In genomic region chr13:35665456-35665855, GRCm38 (mm10) we compare ENCODE assay signal across 20 mouse cellular contexts. TPM values are rescaled to one million over a fixed set of nuclear protein-coding genes. Genes with fewer than 3 reads are reported as not detected.
DNase-seq lines count a peak whose midpoint lies in the region; ATAC-seq and TF ChIP-seq lines count a peak whose summit lies in the region.
"Had no signal": no experiment of that assay in that cellular context is flagged by ENCODE, and none has a peak within 500 bp of the region (broad histone marks: within the 10 kb centered on the region; RNA-seq: fewer than 3 reads in every experiment).

No protein-coding gene starts in this region.

- H3K27ac ChIP-seq in liver, embryonic 13.5 days: no peak overlapping the region
- H3K27ac ChIP-seq in liver, embryonic 12.5 days: no peak overlapping the region
- peak overlapping the region; percentile 73 for H3K27ac ChIP-seq in bone marrow, adult 2 months (ENCODE audit: control insufficient read depth, insufficient read depth, low read depth, low read length, poor library complexity)
- H3K27ac ChIP-seq: hindbrain, postnatal 0 days; midbrain, embryonic 10.5 days had no signal

- ATAC-seq in liver, embryonic 13.5 days (ENCODE audit: low read depth): no peak
- no peak for ATAC-seq in liver, embryonic 12.5 days
- ATAC-seq in megakaryocyte-erythroid progenitor cell, adult 5-6 weeks (replicated peaks; ENCODE audit: low FRiP score, low TSS enrichment, poor library complexity, severe bottlenecking): 0 out of 2 replicates have a peak, but pooled peaks have one; percentile 18
- ATAC-seq: forebrain, embryonic 16.5 days; hindbrain, postnatal 0 days had no signal

- peaks cover 16% of the 10 kb centered on the region for H3K4me1 ChIP-seq in liver, embryonic 13.5 days (replicated peaks)
- H3K4me1 ChIP-seq in liver, embryonic 12.5 days: no peaks in the 10 kb centered on the region
- peaks cover 4% of the 10 kb centered on the region; the same call in 1 of the 2 replicates for H3K4me1 ChIP-seq in bone marrow, adult 2 months (ENCODE audit: control insufficient read depth, insufficient read depth, low read length)

- H3K4me2 ChIP-seq in liver, embryonic 13.5 days: no peak overlapping the region
- H3K4me2 ChIP-seq in liver, embryonic 12.5 days: no peak overlapping the region
- H3K4me2 ChIP-seq: liver, embryonic 11.5 days had no signal

- no peaks in the 10 kb centered on the region for H3K27me3 ChIP-seq in liver, embryonic 13.5 days
- peaks cover 4% of the 10 kb centered on the region; the same call in 1 of the 2 replicates for H3K27me3 ChIP-seq in liver, embryonic 12.5 days (replicated peaks)

- TF ChIP-seq CTCF in bone marrow, adult 2 months (IDR thresholded peaks at IDR 0.05; ENCODE audit: control insufficient read depth, insufficient read depth, low read length): no peak

- WGBS in liver, embryonic 13.5 days (ENCODE audit: insufficient replicate concordance): 39% methylated on average over 3 of the region's 3 CpGs
- 41% methylated on average over 3 of the region's 3 CpGs for WGBS in liver, embryonic 12.5 days (ENCODE audit: insufficient replicate concordance)
- 28% methylated on average over 3 of the region's 3 CpGs for WGBS in bone marrow, adult 2 months

- H3K4me3 ChIP-seq in liver, embryonic 13.5 days (replicated peaks): no peak overlapping the region
- H3K4me3 ChIP-seq in liver, embryonic 12.5 days: no peak overlapping the region
- H3K4me3 ChIP-seq in bone marrow, adult 2 months (replicated peaks; ENCODE audit: control insufficient read depth, low read depth, low read length): no peak overlapping the region
- H3K4me3 ChIP-seq: midbrain, embryonic 10.5 days; myocyte had no signal

- H3K9me3 ChIP-seq in liver, embryonic 13.5 days (replicated peaks): no peaks in the 10 kb centered on the region
- H3K9me3 ChIP-seq in liver, embryonic 12.5 days (replicated peaks): no peaks in the 10 kb centered on the region
- H3K9me3 ChIP-seq: midbrain, embryonic 10.5 days had no signal

- no peaks in the 10 kb centered on the region for H3K36me3 ChIP-seq in liver, embryonic 13.5 days
- H3K36me3 ChIP-seq in liver, embryonic 12.5 days: no peaks in the 10 kb centered on the region
- H3K36me3 ChIP-seq: midbrain, embryonic 10.5 days had no signal

- no peak overlapping the region for H3K9ac ChIP-seq in liver, embryonic 13.5 days
- no peak overlapping the region for H3K9ac ChIP-seq in liver, embryonic 12.5 days

- no peak for TF ChIP-seq POLR2A in bone marrow, adult 2 months (IDR thresholded peaks at IDR 0.05; ENCODE audit: borderline replicate concordance, control insufficient read depth, low read depth, low read length)

- peak; percentile 1 for DNase-seq in liver, embryonic 13.5 days
- peak; percentile 57 for DNase-seq in 416B (ENCODE audit: low read depth)
- no peak for DNase-seq in adrenal gland, postnatal 25 days
- no peak for DNase-seq in retina, embryonic 14.5 days (ENCODE audit: low spot score)
- no peak for DNase-seq in cerebellum, adult 9-11 months
- DNase-seq: adrenal gland, postnatal 14 days; cerebellum, postnatal 10 days; heart, postnatal 10 days; layer of hippocampus, postnatal 36 days; left cerebral cortex, postnatal 4 days; right cerebral cortex, postnatal 25 days; thymus, postnatal 25 days had no signal

RNA-seq across cellular contexts. Expression of gene Cdyl, which starts 5.8 kb away (rescaled TPM):
- 10.3 TPM in 2 replicates for polyA plus RNA-seq in liver, embryonic 13.5 days (2015; fragmentation: Nextera tagmentation; extraction: Ambion mirVana)
- 18.8 and 19.3 TPM in 2 replicates for polyA plus RNA-seq in liver, embryonic 12.5 days (2016; fragmentation: Nextera tagmentation; extraction: Ambion mirVana)
- polyA plus RNA-seq in bone marrow, adult 2 months (2011; ENCODE audit: insufficient read depth, insufficient read length, low replicate concordance, missing spikeins): 11.4 and 20.5 TPM in 2 replicates
- 23.7 and 25.9 TPM in 2 replicates for total RNA-seq in megakaryocyte-erythroid progenitor cell, adult 5-6 weeks (2014; fragmentation: Nextera tagmentation)
- total RNA-seq in megakaryocyte-erythroid progenitor cell, adult 5-6 weeks (2017): 19.4 and 20.3 TPM in 2 replicates
- 25.5 and 33.6 TPM in 2 replicates for total RNA-seq in adrenal gland, postnatal 25 days (2021)

Comparison
In these comparisons a context has a peak if more than half of its experiments do, and no peak if none do; other contexts are left out.
1. DNase-seq: peak in liver, embryonic 13.5 days (single experiment) and 416B (single experiment); none in adrenal gland, postnatal 25 days (single experiment), retina, embryonic 14.5 days (single experiment) and cerebellum, adult 9-11 months (single experiment).